Mouse (Mus musculus): Measurements from ENCODE around the gene Tcea3.
A peak's percentile ranks its signal among the peaks of the same experiment; 100 is the strongest.

Gene Tcea3

GRCm38 (mm10) chr4:136317667-136318066 is 70.1 kb downstream of the Tcea3 start:
- DNase-seq (ENCODE audit: low read depth, low spot score): peak; percentile 48

GRCm38 (mm10) chr4:136320016-136320415 is 72.5 kb downstream of the Tcea3 start:
- DNase-seq (ENCODE audit: low read depth, low spot score): no peak

GRCm38 (mm10) chr4:136324226-136324625 is 76.7 kb downstream of the Tcea3 start:
- DNase-seq (ENCODE audit: low read depth, low spot score): no peak
